Mouse (Mus musculus): ENCODE results near the gene 1700049E17Rik2. TPM values are rescaled to one million over a fixed set of nuclear protein-coding genes. Genes with fewer than 3 reads are reported as not detected.
"Not testable (repeated sequence)": the region's sequence is repeated elsewhere in the genome, so short reads cannot be mapped to it uniquely, and the experiment has no call there.

Gene 1700049E17Rik2
- polyA plus RNA-seq (2015; fragmentation: Nextera tagmentation; extraction: Ambion mirVana) = not detected in 2 replicates

DNA sequence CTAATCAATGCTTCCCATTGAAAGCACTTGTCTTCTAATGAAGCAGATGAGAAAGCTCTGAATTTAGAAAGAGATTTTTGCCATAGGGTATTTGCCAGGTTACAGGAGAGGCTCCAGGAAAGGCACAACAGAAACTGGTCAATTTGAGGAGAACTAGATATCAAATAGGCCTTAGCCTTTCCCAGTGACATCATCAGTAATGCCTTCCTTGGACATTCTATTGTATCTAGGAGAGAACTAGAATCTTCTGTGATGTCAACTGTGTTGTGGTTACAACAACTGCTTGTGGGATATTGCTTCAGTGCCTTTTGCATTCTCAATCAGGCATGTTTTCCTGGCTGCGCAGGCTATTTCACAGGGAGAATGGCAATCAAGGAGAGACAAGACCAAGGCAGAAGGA, at the start of gene 1700049E17Rik2:
TSS of gene 1700049E17Rik2 (plus strand) at position 301 of the 400 bp plus-strand sequence.
- no CpG with 5 or more reads among the region's 1 CpGs for WGBS
- H3K27ac ChIP-seq (replicated peaks); H3K36me3 ChIP-seq; H3K4me1 ChIP-seq; H3K9ac ChIP-seq (replicated peaks); H3K4me3 ChIP-seq (replicated peaks); H3K27me3 ChIP-seq (replicated peaks); H3K4me2 ChIP-seq; ATAC-seq (ENCODE audit: low FRiP score); H3K9me3 ChIP-seq (replicated peaks): not testable (repeated sequence)

DNA sequence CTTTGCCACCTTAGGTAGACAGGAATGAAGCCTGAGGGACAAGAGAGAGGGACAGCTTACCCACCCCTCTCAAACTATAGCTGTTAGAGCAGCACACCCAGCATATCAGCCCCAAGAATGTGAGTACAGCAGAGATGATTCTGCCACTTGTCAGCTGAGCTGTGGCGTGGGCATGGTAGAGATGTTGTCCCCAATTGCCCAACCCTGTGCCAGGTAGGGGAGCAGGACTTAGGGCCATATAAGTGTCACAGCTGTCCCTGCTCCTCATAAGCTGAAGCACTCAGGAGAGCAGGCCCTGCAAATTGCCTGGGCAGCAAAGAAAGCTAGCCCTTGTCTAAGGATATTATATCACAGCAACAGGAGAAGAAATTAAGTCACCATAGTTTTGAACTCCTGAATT, 48.3 kb upstream of the 1700049E17Rik2 start:
- WGBS = 79% methylated on average over 1 of the region's 1 CpGs

GRCm38 (mm10) chr14:41555483-41555882, 17.5 kb upstream of the 1700049E17Rik2 start, which contains the start of gene Gm7970:
TSS of gene Gm7970 (minus strand) at chr14:41555583.
- ATAC-seq (ENCODE audit: low FRiP score); H3K27ac ChIP-seq (replicated peaks); H3K4me2 ChIP-seq; H3K27me3 ChIP-seq (replicated peaks); H3K36me3 ChIP-seq; H3K4me3 ChIP-seq (replicated peaks); H3K9ac ChIP-seq (replicated peaks); H3K4me1 ChIP-seq; H3K9me3 ChIP-seq (replicated peaks): not testable (repeated sequence)
- WGBS = no CpG with 5 or more reads among the region's 2 CpGs

More for the DNA sequence above, 48.3 kb upstream of the 1700049E17Rik2 start:
- H3K27me3 ChIP-seq (replicated peaks); H3K9ac ChIP-seq (replicated peaks); H3K36me3 ChIP-seq; ATAC-seq (ENCODE audit: low FRiP score); H3K4me2 ChIP-seq; H3K9me3 ChIP-seq (replicated peaks); H3K4me1 ChIP-seq; H3K27ac ChIP-seq (replicated peaks); H3K4me3 ChIP-seq (replicated peaks): not testable (repeated sequence)

- ATAC-seq (ENCODE audit: low FRiP score); H3K36me3 ChIP-seq; H3K4me1 ChIP-seq; H3K4me2 ChIP-seq; H3K9ac ChIP-seq (replicated peaks); H3K4me3 ChIP-seq (replicated peaks); H3K27me3 ChIP-seq (replicated peaks); H3K9me3 ChIP-seq (replicated peaks); H3K27ac ChIP-seq (replicated peaks): not testable (repeated sequence)
- 78% methylated on average over 1 of the region's 1 CpGs for WGBS
These were observed 13.3 kb downstream of the 1700049E17Rik2 start for GRCm38 (mm10) chr14:41586346-41586745.

- WGBS = 96% methylated on average over 15 of the region's 15 CpGs
- H3K9me3 ChIP-seq (replicated peaks) = not testable (repeated sequence)
These were observed 27.9 kb downstream of the 1700049E17Rik2 start for GRCm38 (mm10) chr14:41600935-41601334.

GRCm38 (mm10) chr14:41610690-41611089, 37.7 kb downstream of the 1700049E17Rik2 start:
- not testable (repeated sequence) for ATAC-seq (ENCODE audit: low FRiP score); H3K27ac ChIP-seq (replicated peaks); H3K9ac ChIP-seq (replicated peaks); H3K4me3 ChIP-seq (replicated peaks); H3K36me3 ChIP-seq; H3K27me3 ChIP-seq (replicated peaks); H3K4me2 ChIP-seq; H3K4me1 ChIP-seq; H3K9me3 ChIP-seq (replicated peaks)
- WGBS = 84% methylated on average over 1 of the region's 1 CpGs

More at GRCm38 (mm10) chr14:41600935-41601334, 27.9 kb downstream of the 1700049E17Rik2 start:
- not testable (repeated sequence) for H3K27ac ChIP-seq (replicated peaks); H3K4me1 ChIP-seq; ATAC-seq (ENCODE audit: low FRiP score); H3K4me2 ChIP-seq; H3K9ac ChIP-seq (replicated peaks); H3K27me3 ChIP-seq (replicated peaks); H3K36me3 ChIP-seq; H3K4me3 ChIP-seq (replicated peaks)

- H3K9me3 ChIP-seq (replicated peaks); ATAC-seq (ENCODE audit: low FRiP score): not testable (repeated sequence)
- WGBS = 95% methylated on average over 4 of the region's 5 CpGs
These were observed 49.5 kb downstream of the 1700049E17Rik2 start for GRCm38 (mm10) chr14:41622535-41622934.

GRCm38 (mm10) chr14:41624512-41624911, 51.5 kb downstream of the 1700049E17Rik2 start, which contains the start of gene Gm3072:
TSS of gene Gm3072 (minus strand) at chr14:41624612.
- WGBS = 94% methylated on average over 1 of the region's 2 CpGs
- H3K36me3 ChIP-seq; H3K4me3 ChIP-seq (replicated peaks); H3K27ac ChIP-seq (replicated peaks); ATAC-seq (ENCODE audit: low FRiP score); H3K4me1 ChIP-seq; H3K9ac ChIP-seq (replicated peaks); H3K9me3 ChIP-seq (replicated peaks); H3K4me2 ChIP-seq; H3K27me3 ChIP-seq (replicated peaks): not testable (repeated sequence)

More at GRCm38 (mm10) chr14:41622535-41622934, 49.5 kb downstream of the 1700049E17Rik2 start:
- not testable (repeated sequence) for H3K4me2 ChIP-seq; H3K36me3 ChIP-seq; H3K4me1 ChIP-seq; H3K27ac ChIP-seq (replicated peaks); H3K9ac ChIP-seq (replicated peaks); H3K4me3 ChIP-seq (replicated peaks); H3K27me3 ChIP-seq (replicated peaks)

DNA sequence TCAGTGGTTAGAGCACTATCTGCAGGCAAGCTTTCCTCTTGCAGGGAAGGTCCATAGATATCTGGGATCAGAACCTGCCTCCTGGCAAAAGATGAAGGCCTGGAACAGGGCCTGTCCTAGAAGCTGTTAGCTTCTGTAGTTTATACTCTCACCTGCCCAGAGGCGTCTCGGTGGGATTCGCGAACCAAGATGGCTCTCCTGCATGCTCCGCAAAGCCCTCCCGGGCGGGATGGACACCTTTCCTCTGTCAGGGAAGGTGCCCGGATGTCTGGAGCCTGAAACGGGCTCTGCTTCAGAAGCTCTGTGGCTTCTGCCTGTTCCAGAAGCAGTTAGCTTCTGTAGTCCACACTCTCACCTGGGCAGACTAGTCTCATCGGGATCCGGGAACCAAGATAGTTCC, 57.1 kb downstream of the 1700049E17Rik2 start:
- H3K4me1 ChIP-seq; H3K4me2 ChIP-seq; H3K27ac ChIP-seq (replicated peaks); H3K36me3 ChIP-seq; ATAC-seq (ENCODE audit: low FRiP score); H3K9ac ChIP-seq (replicated peaks); H3K4me3 ChIP-seq (replicated peaks); H3K9me3 ChIP-seq (replicated peaks); H3K27me3 ChIP-seq (replicated peaks): not testable (repeated sequence)
- 96% methylated on average over 9 of the region's 11 CpGs for whole genome bisulfite sequencing

Other genes with a start within 250 kb of the 1700049E17Rik2 start
- not detected in 2 replicates for gene Gm5798, start 224.6 kb upstream of the 1700049E17Rik2 start, polyA plus RNA-seq (2015; fragmentation: Nextera tagmentation; extraction: Ambion mirVana)
- gene Gm7945, start 186.8 kb upstream of the 1700049E17Rik2 start, polyA plus RNA-seq (2015; fragmentation: Nextera tagmentation; extraction: Ambion mirVana) = 0.12 TPM in 1 of 2 replicates, not detected in the other
- not detected in 2 replicates for gene Gm6482, start 164.9 kb upstream of the 1700049E17Rik2 start, polyA plus RNA-seq (2015; fragmentation: Nextera tagmentation; extraction: Ambion mirVana)
- gene Gm7954, start 119.7 kb upstream of the 1700049E17Rik2 start, polyA plus RNA-seq (2015; fragmentation: Nextera tagmentation; extraction: Ambion mirVana) = not detected in 2 replicates
- gene Gm3486, start 83.7 kb upstream of the 1700049E17Rik2 start, polyA plus RNA-seq (2015; fragmentation: Nextera tagmentation; extraction: Ambion mirVana) = 0.18 TPM in 1 of 2 replicates, not detected in the other
- not detected in 2 replicates for gene Gm7970, start 17.6 kb upstream of the 1700049E17Rik2 start, polyA plus RNA-seq (2015; fragmentation: Nextera tagmentation; extraction: Ambion mirVana)
- gene Gm3072, start 51.4 kb downstream of the 1700049E17Rik2 start, polyA plus RNA-seq (2015; fragmentation: Nextera tagmentation; extraction: Ambion mirVana) = not detected in 2 replicates
- gene Gm3676, start 73.3 kb downstream of the 1700049E17Rik2 start, polyA plus RNA-seq (2015; fragmentation: Nextera tagmentation; extraction: Ambion mirVana) = not detected in 2 replicates
- not detected in 2 replicates for gene Gm8068, start 128.7 kb downstream of the 1700049E17Rik2 start, polyA plus RNA-seq (2015; fragmentation: Nextera tagmentation; extraction: Ambion mirVana)
- gene Gm7929, start 177.4 kb downstream of the 1700049E17Rik2 start, polyA plus RNA-seq (2015; fragmentation: Nextera tagmentation; extraction: Ambion mirVana) = not detected in 2 replicates
- gene Gm47189, start 199.2 kb downstream of the 1700049E17Rik2 start, polyA plus RNA-seq (2015; fragmentation: Nextera tagmentation; extraction: Ambion mirVana) = not detected in 2 replicates